Mouse (Mus musculus): ENCODE data around the gene Etv4.

- TF ChIP-seq CTCF (IDR thresholded peaks at IDR 0.05; ENCODE audit: low read depth, low read length) (no peak), POLR2A (IDR thresholded peaks at IDR 0.05; ENCODE audit: borderline replicate concordance, low read depth, low read length) (no peak)
Observed at GRCm38 (mm10) chr11:101767326-101767725, 17.8 kb downstream of the Etv4 start.

Measured in bone marrow macrophage, adult 2 months (primary cell).